Mouse (Mus musculus): Measurements from ENCODE around the gene Cops3.

- peak; percentile 81 to 92; a peak in 3 of 4 replicates for TF ChIP-seq POLR2A (IDR thresholded peaks at IDR 0.05; ENCODE audit: control insufficient read depth in 1 of 2, insufficient read depth in 1 of 2, low read depth in 1 of 2, low read length in 2 of 2, poor library complexity in 1 of 2)
- TF ChIP-seq CTCF (IDR thresholded peaks at IDR 0.05 in 2 of 3, conservative IDR thresholded peaks at IDR 0.05 in 1 of 3; ENCODE audit: control insufficient read depth in 1 of 3, insufficient read depth in 1 of 3, low read depth in 2 of 3, low read length in 3 of 3, poor library complexity in 1 of 3, severe bottlenecking in 1 of 3), result peak in 1 of 3 experiments; percentile 20; a peak in 1 of 6 replicates
Measured at GRCm38 (mm10) chr11:59847891-59848884, 8.6 kb upstream of the Cops3 start.

Data from MEL (cell line).